18 mouse cellular contexts compared by ENCODE assay signal in genomic region chr1:60857351-60858220, GRCm38 (mm10). TPM values are rescaled to one million over a fixed set of nuclear protein-coding genes. Genes with fewer than 3 reads are reported as not detected.
A peak's percentile ranks its signal among the peaks of the same experiment; 100 is the strongest.
DNase-seq lines count a peak whose midpoint lies in the region; ATAC-seq and TF ChIP-seq lines count a peak whose summit lies in the region.
"Had no signal": no experiment of that assay in that cellular context is flagged by ENCODE, and none has a peak within 500 bp of the region (broad histone marks: within the 10 kb centered on the region; RNA-seq: fewer than 3 reads in every experiment).

No protein-coding gene starts in this region.

- peaks cover under 1% of the 10 kb centered on the region; the same call in 1 of the 2 replicates for H3K4me1 ChIP-seq in midbrain, embryonic 14.5 days (ENCODE audit: control insufficient read depth, insufficient read depth, low read length)
- H3K4me1 ChIP-seq in midbrain, embryonic 10.5 days, result peaks cover 26% of the 10 kb centered on the region
- H3K4me1 ChIP-seq in cortical plate, adult 2 months (ENCODE audit: control insufficient read depth, insufficient read depth, low read length), result peaks cover 7% of the 10 kb centered on the region; the same call in 1 of the 2 replicates

- H3K27ac ChIP-seq in gastrocnemius, adult 2 months, result peak overlapping the region; percentile 53
- no peak overlapping the region for H3K27ac ChIP-seq in midbrain, embryonic 14.5 days (replicated peaks; ENCODE audit: low read depth, low read length)
- H3K27ac ChIP-seq in midbrain, embryonic 10.5 days (replicated peaks), result no peak overlapping the region
- no peak overlapping the region for H3K27ac ChIP-seq in cortical plate, adult 2 months (ENCODE audit: insufficient read depth, low read length)
- H3K27ac ChIP-seq: kidney, postnatal 0 days; stomach, embryonic 15.5 days had no signal

- no peak overlapping the region for H3K4me2 ChIP-seq in midbrain, embryonic 14.5 days (ENCODE audit: low read length)
- H3K4me2 ChIP-seq: lung, embryonic 14.5 days; stomach, embryonic 15.5 days had no signal

- TF ChIP-seq POLR2A in cortical plate, adult 2 months (IDR thresholded peaks at IDR 0.05; ENCODE audit: extremely low read depth, insufficient read depth, low read length), result no peak

- no peak for DNase-seq in gastrocnemius, adult 2 months
- no peak for DNase-seq in gastrocnemius, postnatal 4 days (ENCODE audit: low spot score in 2 of 2)
- DNase-seq in midbrain, embryonic 14.5 days, result peak; percentile 15
- no peak for DNase-seq in midbrain, embryonic 10.5 days (ENCODE audit: low spot score)
- DNase-seq in retina, postnatal 1 day, result peak; percentile 72
- no peak for DNase-seq in thymus, postnatal 0 days (ENCODE audit: low spot score)
- DNase-seq: B cell, adult 2 months; cerebellum, adult 8-10 months; heart, postnatal 4 days; layer of hippocampus, postnatal 36 days; lung, embryonic 14.5 days; thymus, postnatal 4 days had no signal

- no peaks in the 10 kb centered on the region for H3K36me3 ChIP-seq in midbrain, embryonic 14.5 days (ENCODE audit: control insufficient read depth, insufficient read depth, low read length)
- no peaks in the 10 kb centered on the region for H3K36me3 ChIP-seq in midbrain, embryonic 10.5 days
- H3K36me3 ChIP-seq: stomach, embryonic 15.5 days had no signal

- no peak for TF ChIP-seq CTCF in gastrocnemius, adult 2 months (IDR thresholded peaks at IDR 0.05)
- 0 out of 2 replicates have a peak, but pooled peaks have one; percentile 3 for TF ChIP-seq CTCF in cortical plate, adult 2 months (IDR thresholded peaks at IDR 0.05; ENCODE audit: extremely low read depth, insufficient read depth, low read length)

- no peak overlapping the region for H3K9ac ChIP-seq in midbrain, embryonic 14.5 days (replicated peaks; ENCODE audit: low read length)
- H3K9ac ChIP-seq: lung, embryonic 14.5 days; stomach, embryonic 15.5 days had no signal

- no peaks in the 10 kb centered on the region for H3K27me3 ChIP-seq in midbrain, embryonic 14.5 days (ENCODE audit: control insufficient read depth, insufficient read depth, low read length)
- peaks cover 5% of the 10 kb centered on the region; the same call in 1 of the 2 replicates for H3K27me3 ChIP-seq in midbrain, embryonic 10.5 days (ENCODE audit: low read depth, poor library complexity, severe bottlenecking)
- H3K27me3 ChIP-seq: stomach, embryonic 15.5 days had no signal

- intact Hi-C loops in gastrocnemius, adult 2 months (cut with DNase I), result loop anchor here (5.0 kb wide), 1 partner anchor 80 kb away; no protein-coding TSS in a partner anchor

- H3K4me3 ChIP-seq in gastrocnemius, adult 2 months, result no peak overlapping the region
- no peak overlapping the region for H3K4me3 ChIP-seq in midbrain, embryonic 14.5 days (replicated peaks; ENCODE audit: low read depth, low read length)
- H3K4me3 ChIP-seq in midbrain, embryonic 10.5 days, result no peak overlapping the region
- H3K4me3 ChIP-seq in cortical plate, adult 2 months (ENCODE audit: insufficient read depth, low read length), result no peak overlapping the region
- H3K4me3 ChIP-seq: myocyte; stomach, embryonic 15.5 days had no signal

- WGBS in midbrain, embryonic 14.5 days, result 87% methylated on average over 12 of the region's 12 CpGs
- WGBS in midbrain, embryonic 10.5 days, result 89% methylated on average over 12 of the region's 12 CpGs

- ATAC-seq in midbrain, embryonic 14.5 days (ENCODE audit: low FRiP score, low TSS enrichment), result no peak
- ATAC-seq in megakaryocyte-erythroid progenitor cell, adult 5-6 weeks (replicated peaks; ENCODE audit: low FRiP score, low TSS enrichment, poor library complexity, severe bottlenecking), result no peak
- ATAC-seq: forebrain, embryonic 16.5 days had no signal

- no peaks in the 10 kb centered on the region for H3K9me3 ChIP-seq in midbrain, embryonic 14.5 days (ENCODE audit: control insufficient read depth, low read length)
- H3K9me3 ChIP-seq in midbrain, embryonic 10.5 days (replicated peaks), result no peaks in the 10 kb centered on the region
- H3K9me3 ChIP-seq: stomach, embryonic 15.5 days had no signal

RNA-seq across cellular contexts. Expression of gene Ctla4, which starts 29.2 kb away (rescaled TPM):
- total RNA-seq in gastrocnemius, adult 2 months (2021), result under 1 TPM in 1 of 2 experiments, not detected in 1; 0.45 TPM
- total RNA-seq in gastrocnemius, postnatal 4 days (2021), result not detected
- polyA plus RNA-seq in midbrain, embryonic 14.5 days (2014; fragmentation: Nextera tagmentation; extraction: Ambion mirVana), result not detected in 2 replicates
- polyA plus RNA-seq in midbrain, embryonic 10.5 days (2016; fragmentation: Nextera tagmentation; extraction: Ambion mirVana), result not detected in 2 replicates
- 0.13 and 0.21 TPM in 2 replicates for polyA plus RNA-seq in cortical plate, adult 2 months (2012; rRNA removed)
- not detected in 2 replicates for total RNA-seq in megakaryocyte-erythroid progenitor cell, adult 5-6 weeks (2014; fragmentation: Nextera tagmentation)
- not detected in 2 replicates for total RNA-seq in megakaryocyte-erythroid progenitor cell, adult 5-6 weeks (2017)
- 11.3 and 12.9 TPM in 2 replicates for polyA plus RNA-seq in thymus, postnatal 0 days (2015; fragmentation: Nextera tagmentation; extraction: Ambion mirVana)
- total RNA-seq: heart, postnatal 4 days; layer of hippocampus, postnatal 36 days had no signal
- polyA plus RNA-seq: forebrain, embryonic 16.5 days; kidney, postnatal 0 days; lung, embryonic 14.5 days; myocyte; stomach, embryonic 15.5 days had no signal

Comparison
In these comparisons a context has a peak if more than half of its experiments do, and no peak if none do; other contexts are left out.
1. DNase-seq: peak in midbrain, embryonic 14.5 days (single experiment) and retina, postnatal 1 day (single experiment); none in gastrocnemius, adult 2 months (single experiment), gastrocnemius, postnatal 4 days (0 of 2), midbrain, embryonic 10.5 days (single experiment) and thymus, postnatal 0 days (single experiment).
2. RNA of gene Ctla4, which starts 29.2 kb away (polyA plus RNA-seq): 11.3 to 12.9 TPM in thymus, postnatal 0 days; 0.13 to 0.21 TPM in cortical plate, adult 2 months, not detected in midbrain, embryonic 14.5 days and not detected in midbrain, embryonic 10.5 days; every median in the first group is over 10 times any median in the second.